Mouse (Mus musculus) liver, postnatal 0 days (tissue): ENCODE measurements at regions not wholly inside any gene's neighbourhood (a gene's known extent, or its start where the extent isn't known, plus 50 kb on each side); places are given as distances from the start of the nearest gene placed in this dataset.

Experiments
- ATAC-seq: fragments of 200-750 bp; cut with Nextera tagmentation; 2 replicates; pipeline ENCODE4 v1.8.0; 2017; ENCODE audit warnings: mild to moderate bottlenecking, moderate library complexity
- DNase-seq: peaks from one replicate; pipeline ENCODE4 v3.0.0-alpha.2; 2016
- H3K27ac ChIP-seq: fragments of 300-500 bp; sonication (generic); 2 replicates; pipeline ENCODE4 v1.5.1; 2014; ENCODE audit warnings: antibody characterized with exemption, moderate library complexity, mild to moderate bottlenecking, low read depth
- H3K27me3 ChIP-seq: fragments of 300-500 bp; sonication (generic); 2 replicates; pipeline ENCODE4 v1.6.1; 2014; ENCODE audit warnings: low read length, control low read depth, mixed read lengths; ENCODE audit not compliant: insufficient read depth
- H3K36me3 ChIP-seq: fragments of 300-500 bp; sonication (generic); replicated peaks from 2 replicates; pipeline ENCODE4 v1.6.1; 2014; ENCODE audit warnings: mild to moderate bottlenecking, control low read depth, low read length, moderate library complexity, mixed read lengths; ENCODE audit not compliant: insufficient read depth
- H3K4me1 ChIP-seq: fragments of 300-500 bp; sonication (generic); 2 replicates; pipeline ENCODE4 v1.6.1; 2014; ENCODE audit warnings: antibody characterized with exemption, mild to moderate bottlenecking, control low read depth; ENCODE audit not compliant: insufficient read depth
- H3K4me2 ChIP-seq: fragments of 300-500 bp; sonication (generic); 2 replicates; pipeline ENCODE4 v1.6.1; 2014; ENCODE audit warnings: low read depth, mild to moderate bottlenecking, low read length, moderate library complexity, mixed read lengths
- H3K4me3 ChIP-seq: fragments of 300-500 bp; sonication (generic); 2 replicates; pipeline ENCODE4 v1.5.1; 2014; ENCODE audit warnings: low read depth, low read length
- H3K9ac ChIP-seq: fragments of 300-500 bp; sonication (generic); replicated peaks from 2 replicates; pipeline ENCODE4 v1.6.1; 2014; ENCODE audit warnings: mild to moderate bottlenecking, moderate library complexity
- H3K9me3 ChIP-seq: fragments of 300-500 bp; sonication (generic); 2 replicates; pipeline ENCODE4 v1.6.1; 2016; ENCODE audit warnings: mild to moderate bottlenecking, control low read depth, low read length, mixed read lengths
- CTCF ChIP-seq: sonication (generic); IDR thresholded peaks from 2 replicates; pipeline ENCODE4 v1.5.1; 2016; ENCODE audit warnings: antibody characterized with exemption, low read depth
- EP300 ChIP-seq: IDR thresholded peaks from 2 replicates; pipeline ENCODE4 v1.6.1; 2016; ENCODE audit warnings: antibody characterized with exemption, low read depth, mild to moderate bottlenecking
- WGBS: fragments of 180-500 bp; shearing (Covaris S2); extraction: QIAGEN DNeasy Blood & Tissue Kit; methylation state at CpG from one replicate; pipeline ENCODE4 v1.1.7; 2014; ENCODE audit not compliant: insufficient replicate concordance; 5-methylcytosine and 5-hydroxymethylcytosine counted together

- H3K4me1 ChIP-seq: no peaks in the 10 kb centered on the region
- H3K4me3 ChIP-seq: no peak overlapping the region
- H3K27ac ChIP-seq: no peak overlapping the region
- WGBS: 79% methylated on average over 3 of the region's 3 CpGs
- no peak overlapping the region for H3K4me2 ChIP-seq
- TF ChIP-seq CTCF (no peak), EP300 (no peak)
- no peak overlapping the region for H3K9ac ChIP-seq
- no peak for DNase-seq
- no peaks in the 10 kb centered on the region for H3K27me3 ChIP-seq
- ATAC-seq: no peak
- no peaks in the 10 kb centered on the region for H3K9me3 ChIP-seq
- no peaks in the 10 kb centered on the region for H3K36me3 ChIP-seq
Measured at GRCm38 (mm10) chr7:123733061-123733460, 232.8 kb upstream of the Zkscan2 start.

GRCm38 (mm10) chr7:123747986-123748385 is 234.7 kb upstream of the Hs3st4 start:
- no peak overlapping the region for H3K4me3 ChIP-seq
- no peak for ATAC-seq
- WGBS: 54% methylated on average over 4 of the region's 4 CpGs
- no peaks in the 10 kb centered on the region for H3K36me3 ChIP-seq
- H3K27me3 ChIP-seq: no peaks in the 10 kb centered on the region
- H3K9ac ChIP-seq: no peak overlapping the region
- H3K4me1 ChIP-seq: no peaks in the 10 kb centered on the region
- no peaks in the 10 kb centered on the region for H3K9me3 ChIP-seq
- no peak for DNase-seq
- H3K4me2 ChIP-seq: no peak overlapping the region
- H3K27ac ChIP-seq: no peak overlapping the region
- TF ChIP-seq CTCF (no peak), EP300 (no peak)

GRCm38 (mm10) chr7:123753252-123753651 is 229.4 kb upstream of the Hs3st4 start:
- Histone ChIP-seq H3K4me1 (no peaks in the 10 kb centered on the region), H3K27ac (no peak overlapping the region), H3K36me3 (no peaks in the 10 kb centered on the region), H3K27me3 (no peaks in the 10 kb centered on the region), H3K9ac (no peak overlapping the region), H3K4me3 (no peak overlapping the region), H3K4me2 (no peak overlapping the region), H3K9me3 (no peaks in the 10 kb centered on the region)
- DNase-seq (no peak), ATAC-seq (no peak)
- no peak for TF ChIP-seq CTCF
- no peak for TF ChIP-seq EP300
- 60% methylated on average over 3 of the region's 3 CpGs for WGBS

- H3K27me3 ChIP-seq: no peaks in the 10 kb centered on the region
- ATAC-seq (no peak), DNase-seq (no peak)
- 69% methylated on average over 2 of the region's 2 CpGs for WGBS
- no peaks in the 10 kb centered on the region for H3K4me1 ChIP-seq
- H3K36me3 ChIP-seq: no peaks in the 10 kb centered on the region
- no peak for TF ChIP-seq CTCF
- TF ChIP-seq EP300: no peak
- no peak overlapping the region for H3K4me2 ChIP-seq
- no peak overlapping the region for H3K4me3 ChIP-seq
- no peak overlapping the region for H3K27ac ChIP-seq
- H3K9ac ChIP-seq: no peak overlapping the region
- no peaks in the 10 kb centered on the region for H3K9me3 ChIP-seq
Measured at GRCm38 (mm10) chr7:123795036-123795435, 187.6 kb upstream of the Hs3st4 start.

- Histone ChIP-seq H3K27ac (no peak overlapping the region), H3K4me1 (no peaks in the 10 kb centered on the region), H3K9ac (no peak overlapping the region), H3K9me3 (no peaks in the 10 kb centered on the region), H3K4me2 (no peak overlapping the region), H3K36me3 (no peaks in the 10 kb centered on the region), H3K4me3 (no peak overlapping the region), H3K27me3 (no peaks in the 10 kb centered on the region)
- WGBS: 62% methylated on average over 3 of the region's 3 CpGs
- TF ChIP-seq CTCF (no peak), EP300 (no peak)
- DNase-seq (no peak), ATAC-seq (no peak)
Measured at GRCm38 (mm10) chr7:123796096-123796495, 186.6 kb upstream of the Hs3st4 start.

- H3K4me2 ChIP-seq: no peak overlapping the region
- TF ChIP-seq CTCF: no peak
- no peak for TF ChIP-seq EP300
- H3K4me1 ChIP-seq: no peaks in the 10 kb centered on the region
- no peak for DNase-seq
- H3K4me3 ChIP-seq: no peak overlapping the region
- no peaks in the 10 kb centered on the region for H3K36me3 ChIP-seq
- WGBS: 75% methylated on average over 2 of the region's 2 CpGs
- H3K27me3 ChIP-seq: no peaks in the 10 kb centered on the region
- ATAC-seq: no peak
- no peaks in the 10 kb centered on the region for H3K9me3 ChIP-seq
- no peak overlapping the region for H3K9ac ChIP-seq
- H3K27ac ChIP-seq: no peak overlapping the region
Measured at GRCm38 (mm10) chr7:123805650-123806049, 177.0 kb upstream of the Hs3st4 start.

GRCm38 (mm10) chr7:123823976-123824375 is 158.7 kb upstream of the Hs3st4 start:
- Histone ChIP-seq H3K9me3 (no peaks in the 10 kb centered on the region), H3K36me3 (no peaks in the 10 kb centered on the region), H3K4me1 (no peaks in the 10 kb centered on the region), H3K9ac (no peak overlapping the region), H3K4me2 (no peak overlapping the region), H3K27me3 (no peaks in the 10 kb centered on the region), H3K4me3 (no peak overlapping the region), H3K27ac (no peak overlapping the region)
- 49% methylated on average over 4 of the region's 4 CpGs for WGBS
- no peak for DNase-seq
- TF ChIP-seq CTCF (no peak), EP300 (no peak)
- ATAC-seq: no peak
